Mouse (Mus musculus) liver, embryonic 14.5 days (tissue): Measurements from ENCODE around the gene Odc1. TPM values are rescaled to one million over a fixed set of nuclear protein-coding genes. Genes with fewer than 3 reads are reported as not detected.

Experiments
- ATAC-seq: fragments of 200-750 bp; cut with Nextera tagmentation; 2 replicates; pipeline ENCODE4 v1.8.0; 2017; ENCODE audit warnings: moderate number of reproducible peaks, mild to moderate bottlenecking, moderate library complexity; ENCODE audit not compliant: insufficient read depth
- DNase-seq, 3 experiments: peaks; one replicate each; pipeline ENCODE4 v3.0.0-alpha.2; 2012 to 2013; ENCODE audit warnings: low read depth in 3 of 3, low spot score in 3 of 3
- H3K27ac ChIP-seq: fragments of 300-500 bp; sonication (generic); 2 replicates; pipeline ENCODE4 v1.5.1; 2014; ENCODE audit warnings: moderate library complexity, mild to moderate bottlenecking, control low read depth, inconsistent platforms
- H3K27me3 ChIP-seq: fragments of 300-500 bp; sonication (generic); 2 replicates; pipeline ENCODE4 v1.6.1; 2014; ENCODE audit warnings: mild to moderate bottlenecking, low read length, moderate library complexity; ENCODE audit not compliant: control insufficient read depth, insufficient read depth
- H3K36me3 ChIP-seq: fragments of 300-500 bp; sonication (generic); replicated peaks from 2 replicates; pipeline ENCODE4 v1.6.1; 2014; ENCODE audit warnings: low read depth; ENCODE audit not compliant: control insufficient read depth, insufficient read depth
- H3K4me1 ChIP-seq, 2 experiments: fragments of 200-500 bp in 1 of 2; fragments of 300-500 bp in 1 of 2; sonication (generic) in 1 of 2; replicated peaks; 2 replicates each; pipeline ENCODE4 v1.6.1; 2012 to 2014; ENCODE audit warnings: antibody characterized with exemption in 1 of 2, inconsistent platforms in 1 of 2, low read length in 1 of 2; ENCODE audit not compliant: control insufficient read depth in 2 of 2, insufficient read depth in 2 of 2
- H3K4me2 ChIP-seq: fragments of 300-500 bp; sonication (generic); 2 replicates; pipeline ENCODE4 v1.6.1; 2014; ENCODE audit warnings: low read depth, mild to moderate bottlenecking, control low read depth, moderate library complexity
- H3K4me3 ChIP-seq, 2 experiments: fragments of 200-500 bp in 1 of 2; fragments of 300-500 bp in 1 of 2; sonication (generic) in 1 of 2; 2 replicates each; pipeline ENCODE4 v1.5.1; 2012 to 2014; ENCODE audit warnings: low read depth in 2 of 2, low read length in 2 of 2, mild to moderate bottlenecking in 2 of 2, control low read depth in 1 of 2, inconsistent platforms in 1 of 2, moderate library complexity in 1 of 2; ENCODE audit not compliant: insufficient read depth in 1 of 2
- H3K9ac ChIP-seq: fragments of 300-500 bp; sonication (generic); replicated peaks from 2 replicates; pipeline ENCODE4 v1.6.1; 2014; ENCODE audit warnings: mild to moderate bottlenecking, control low read depth, moderate library complexity
- H3K9me3 ChIP-seq: fragments of 300-500 bp; sonication (generic); 2 replicates; pipeline ENCODE4 v1.6.1; 2016; ENCODE audit warnings: low read length, mixed read lengths; ENCODE audit not compliant: control insufficient read depth
- CTCF ChIP-seq: IDR thresholded peaks from 2 replicates; pipeline ENCODE4 v1.5.1; 2016; ENCODE audit warnings: antibody characterized with exemption, low read depth, control low read depth
- EP300 ChIP-seq: IDR thresholded peaks from 2 replicates; pipeline ENCODE4 v1.6.1; 2016; ENCODE audit warnings: antibody characterized with exemption, low read depth
- WGBS: fragments of 180-500 bp; shearing (Covaris S2); extraction: QIAGEN DNeasy Blood & Tissue Kit; methylation state at CpG from one replicate; pipeline ENCODE4 v1.1.7; 2014; ENCODE audit not compliant: insufficient replicate concordance; 5-methylcytosine and 5-hydroxymethylcytosine counted together
- polyA plus RNA-seq, 2 experiments: library from polyadenylated mRNA; depleted of rRNA in 1 of 2; stranded (reverse) in 1 of 2; unstranded in 1 of 2; fragments of >200 nt; fragmentation: Nextera tagmentation in 1 of 2; extraction: Ambion mirVana in 1 of 2; gene quantifications; 2 replicates each; pipeline versions ENCODE4 v1.2.1 to v1.2.3; 2012 to 2014

The Odc1 gene
- polyA plus RNA-seq, 2 experiments: 444 to 457 TPM

GRCm38 (mm10) chr12:17553627-17554026, 9.0 kb downstream of the Odc1 start:
- Histone ChIP-seq H3K9me3 (no peaks in the 10 kb centered on the region), H3K36me3 (peaks cover 35% of the 10 kb centered on the region), H3K4me3 (no peak overlapping the region), H3K4me1 (peaks cover 2% of the 10 kb centered on the region in 2 experiments; a peak in 1 of 4 replicates), H3K27ac (peak overlapping the region; percentile 59), H3K4me2 (no peak overlapping the region), H3K9ac (no peak overlapping the region), H3K27me3 (no peaks in the 10 kb centered on the region)
- 69% methylated on average over 5 of the region's 5 CpGs for WGBS
- TF ChIP-seq CTCF: no peak
- TF ChIP-seq EP300: no peak
- no peak for DNase-seq
- 0 out of 2 replicates have a peak, but pooled peaks have one; percentile 9 for ATAC-seq

DNA sequence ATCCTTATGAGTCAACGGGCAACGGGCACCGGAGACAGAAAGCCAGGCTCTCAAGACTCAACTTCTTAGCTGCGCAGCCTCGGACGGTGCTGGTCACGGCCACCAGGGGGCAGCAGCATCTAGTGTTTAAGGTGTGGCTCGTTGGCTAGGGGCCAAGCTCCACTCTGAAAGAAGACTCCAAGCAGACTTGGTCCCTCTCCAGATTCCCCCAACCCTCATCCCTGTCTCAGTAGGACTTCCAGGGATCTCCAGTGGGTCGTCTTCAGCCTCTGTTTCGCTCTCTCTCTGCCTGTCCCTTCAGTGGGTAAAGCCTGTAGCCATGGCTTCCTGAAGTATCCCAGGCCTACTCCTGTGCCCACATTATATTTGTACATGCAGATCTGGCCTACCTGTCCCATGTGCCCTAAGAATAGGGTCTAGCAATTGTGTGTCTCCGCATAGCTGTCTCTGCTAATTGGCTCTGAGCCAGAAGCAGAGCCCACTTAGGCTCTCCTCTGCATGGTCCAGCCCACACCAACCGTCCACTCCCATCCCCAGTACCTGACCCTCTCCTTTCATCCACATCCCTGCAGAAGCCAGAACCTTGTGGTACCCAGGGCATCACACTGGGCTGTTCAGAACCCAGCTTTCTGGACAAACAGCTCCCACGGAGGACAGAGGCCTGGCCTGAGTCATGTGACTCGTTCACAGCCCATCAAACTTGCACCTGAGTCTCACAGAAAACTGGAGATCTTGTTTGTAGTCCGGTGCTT, 9.8 kb downstream of the Odc1 start:
- Histone ChIP-seq H3K4me1 (peaks cover 2% of the 10 kb centered on the region in 2 experiments; a peak in 1 of 4 replicates), H3K36me3 (peaks cover 27% of the 10 kb centered on the region), H3K4me3 (no peak overlapping the region), H3K4me2 (no peak overlapping the region), H3K9ac (no peak overlapping the region), H3K27ac (no peak overlapping the region), H3K9me3 (no peaks in the 10 kb centered on the region), H3K27me3 (no peaks in the 10 kb centered on the region)
- DNase-seq: peak; percentile 65 to 74 (median 68)
- peak; percentile 59 for ATAC-seq
- TF ChIP-seq CTCF: peak; percentile 98
- TF ChIP-seq EP300: no peak
- WGBS: 34% methylated on average over 15 of the region's 15 CpGs

GRCm38 (mm10) chr12:17556430-17557343, 12.1 kb downstream of the Odc1 start:
- H3K9me3 ChIP-seq: no peaks in the 10 kb centered on the region
- no peak overlapping the region for H3K27ac ChIP-seq
- ATAC-seq: no peak
- TF ChIP-seq EP300 (no peak), CTCF (peak; percentile 87)
- DNase-seq: no peak
- no peak overlapping the region for H3K4me3 ChIP-seq
- H3K27me3 ChIP-seq: no peaks in the 10 kb centered on the region
- H3K4me2 ChIP-seq: no peak overlapping the region
- no peak overlapping the region for H3K9ac ChIP-seq
- 30% methylated on average over 21 of the region's 21 CpGs for WGBS
- H3K4me1 ChIP-seq: peaks cover 2% of the 10 kb centered on the region in 2 experiments; a peak in 1 of 4 replicates
- peaks cover 6% of the 10 kb centered on the region for H3K36me3 ChIP-seq

- H3K36me3 ChIP-seq: peaks cover under 1% of the 10 kb centered on the region; the same call in 1 of the 2 replicates
- DNase-seq: no peak
- 58% methylated on average over 7 of the region's 7 CpGs for WGBS
- no peaks in the 10 kb centered on the region for H3K27me3 ChIP-seq
- no peak overlapping the region for H3K4me3 ChIP-seq
- H3K9me3 ChIP-seq: no peaks in the 10 kb centered on the region
- TF ChIP-seq EP300 (no peak), CTCF (no peak)
- H3K4me2 ChIP-seq: no peak overlapping the region
- no peak overlapping the region for H3K9ac ChIP-seq
- H3K27ac ChIP-seq: no peak overlapping the region
- peaks cover 2% of the 10 kb centered on the region in 2 experiments; a peak in 1 of 4 replicates for H3K4me1 ChIP-seq
- no peak for ATAC-seq
Observed at GRCm38 (mm10) chr12:17557344-17557966, 12.9 kb downstream of the Odc1 start.

- Histone ChIP-seq H3K9me3 (no peaks in the 10 kb centered on the region), H3K4me1 (peaks cover 0 to 2% of the 10 kb centered on the region in 2 experiments; a peak in 1 of 4 replicates), H3K27me3 (no peaks in the 10 kb centered on the region), H3K9ac (no peak overlapping the region), H3K27ac (no peak overlapping the region), H3K36me3 (no peaks in the 10 kb centered on the region), H3K4me3 (no peak overlapping the region), H3K4me2 (no peak overlapping the region)
- TF ChIP-seq CTCF: no peak
- no peak for TF ChIP-seq EP300
- no peak for ATAC-seq
- WGBS: 59% methylated on average over 2 of the region's 2 CpGs
- DNase-seq: no peak
Observed at GRCm38 (mm10) chr12:17557967-17558345, 13.4 kb downstream of the Odc1 start.
